Mouse (Mus musculus) midbrain, postnatal 0 days (tissue): Measurements from ENCODE around the gene Arid5a. TPM values are rescaled to one million over a fixed set of nuclear protein-coding genes. Genes with fewer than 3 reads are reported as not detected.

ENCODE experiments used
- ATAC-seq: fragments of 200-750 bp; cut with Nextera tagmentation; 2 replicates; pipeline ENCODE4 v1.8.0; 2017; ENCODE audit warnings: moderate number of reproducible peaks, mild to moderate bottlenecking, moderate TSS enrichment, moderate library complexity; ENCODE audit not compliant: low FRiP score
- DNase-seq: peaks from one replicate; pipeline ENCODE4 v3.0.0-alpha.2; 2015; ENCODE audit warnings: low spot score
- H3K27ac ChIP-seq: fragments of 300-500 bp; sonication (generic); 2 replicates; pipeline ENCODE4 v1.5.1; 2014; ENCODE audit warnings: low read depth, mild to moderate bottlenecking, low read length, mixed read lengths
- H3K27me3 ChIP-seq: fragments of 300-500 bp; sonication (generic); 2 replicates; pipeline ENCODE4 v1.6.1; 2014; ENCODE audit warnings: low read length, control low read depth, mixed read lengths; ENCODE audit not compliant: insufficient read depth
- H3K36me3 ChIP-seq: fragments of 300-500 bp; sonication (generic); 2 replicates; pipeline ENCODE4 v1.6.1; 2014; ENCODE audit warnings: low read length, control low read depth, mixed read lengths; ENCODE audit not compliant: insufficient read depth
- H3K4me1 ChIP-seq: fragments of 300-500 bp; sonication (generic); 2 replicates; pipeline ENCODE4 v1.6.1; 2014; ENCODE audit warnings: mild to moderate bottlenecking, control low read depth, antibody characterized with exemption, low read length, mixed read lengths; ENCODE audit not compliant: insufficient read depth
- H3K4me2 ChIP-seq: fragments of 300-500 bp; sonication (generic); 2 replicates; pipeline ENCODE4 v1.6.1; 2014; ENCODE audit warnings: low read depth, mild to moderate bottlenecking, low read length, mixed read lengths; ENCODE audit not compliant: poor library complexity, severe bottlenecking
- H3K4me3 ChIP-seq: fragments of 300-500 bp; sonication (generic); 2 replicates; pipeline ENCODE4 v1.5.1; 2014; ENCODE audit warnings: low read depth, mild to moderate bottlenecking, low read length, moderate library complexity
- H3K9ac ChIP-seq: fragments of 300-500 bp; sonication (generic); replicated peaks from 2 replicates; pipeline ENCODE4 v1.6.1; 2014; ENCODE audit warnings: mild to moderate bottlenecking, low read length, moderate library complexity, mixed read lengths; ENCODE audit not compliant: poor library complexity, severe bottlenecking
- H3K9me3 ChIP-seq: fragments of 300-500 bp; sonication (generic); 2 replicates; pipeline ENCODE4 v1.6.1; 2016; ENCODE audit warnings: low read length, control low read depth
- CTCF ChIP-seq: IDR thresholded peaks from 2 replicates; pipeline ENCODE4 v1.5.1; 2016; ENCODE audit warnings: antibody characterized with exemption, mild to moderate bottlenecking
- WGBS: fragments of 180-500 bp; shearing (Covaris S2); extraction: QIAGEN DNeasy Blood & Tissue Kit; methylation state at CpG from one replicate; pipeline ENCODE4 v1.1.7; 2014; 5-methylcytosine and 5-hydroxymethylcytosine counted together
- polyA plus RNA-seq: library from polyadenylated mRNA; unstranded; fragments of >200 nt; fragmentation: Nextera tagmentation; extraction: Ambion mirVana; gene quantifications from 2 replicates; pipeline ENCODE4 v1.2.1, GENCODE M21; 2015
- total RNA-seq: library from RNA; depleted of rRNA; stranded (reverse); fragments of >200 nt; gene quantifications from 2 replicates; pipeline ENCODE4 v1.2.3, GENCODE M21; 2014; rRNA removed

Arid5a gene
- 3.9 and 5.4 TPM in 2 replicates for total RNA-seq
- 3.1 and 3.4 TPM in 2 replicates for polyA plus RNA-seq

DNA sequence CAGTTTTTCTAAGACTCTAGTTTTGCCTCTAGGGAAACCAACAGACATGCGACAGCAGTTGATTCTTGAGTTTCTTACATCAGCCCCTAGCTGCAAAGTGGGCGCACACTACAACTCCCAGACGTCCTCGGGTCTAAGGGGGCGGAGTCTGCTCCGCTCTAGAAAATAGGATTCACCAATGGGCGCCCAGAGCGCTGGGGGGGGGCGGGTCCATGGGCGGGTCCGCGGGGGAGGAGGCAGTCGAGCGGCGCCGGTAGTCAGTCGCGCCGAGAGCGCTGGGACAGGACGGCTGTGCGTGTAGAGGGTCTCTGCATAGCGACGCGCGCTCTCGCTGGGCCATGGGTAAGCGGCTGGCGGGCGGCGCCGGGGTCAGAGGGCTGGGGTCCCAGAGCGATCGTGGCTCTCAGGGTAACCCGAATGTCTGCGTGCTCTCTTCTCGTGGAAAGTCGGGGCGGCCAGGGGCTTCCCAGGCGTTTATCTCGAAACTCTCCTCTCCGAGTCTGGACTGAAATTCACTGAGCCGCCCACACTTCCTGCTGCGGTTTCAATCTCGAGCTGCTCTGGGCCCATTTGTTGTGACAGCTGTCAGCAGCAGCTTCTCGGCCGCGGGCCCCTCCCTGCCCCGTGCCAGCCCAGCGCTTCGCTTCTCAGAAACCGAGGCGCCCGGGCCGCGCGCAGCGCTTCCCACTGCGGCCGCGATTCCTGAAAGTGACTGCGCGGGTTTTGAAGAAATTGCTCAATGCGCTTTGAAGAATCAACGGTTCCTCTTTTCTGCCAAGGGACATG is at the start of gene Arid5a:
Gene Arid5a, plus strand, starts transcription at position 239 of the 786 bp plus-strand sequence.
- peak; percentile 92 for ATAC-seq
- peak; percentile 96 for DNase-seq
- no peaks in the 10 kb centered on the region for H3K36me3 ChIP-seq
- peak within 1 kb of the TSS; percentile 51 for H3K4me3 ChIP-seq
- 0 out of 2 replicates have a peak, but pooled peaks cover 4% of the 10 kb centered on the region for H3K27me3 ChIP-seq
- no peaks in the 10 kb centered on the region; the same call in 1 of the 2 replicates for H3K4me1 ChIP-seq
- H3K27ac ChIP-seq: peak within 1 kb of the TSS; percentile 43; the same call in 1 of the 2 replicates
- H3K9ac ChIP-seq: peak within 1 kb of the TSS; percentile 57
- H3K9me3 ChIP-seq: no peaks in the 10 kb centered on the region
- peak within 1 kb of the TSS; percentile 87 for H3K4me2 ChIP-seq
- under 1% methylated on average over 57 of the region's 65 CpGs for WGBS
- TF ChIP-seq CTCF: peak; percentile 51

DNA sequence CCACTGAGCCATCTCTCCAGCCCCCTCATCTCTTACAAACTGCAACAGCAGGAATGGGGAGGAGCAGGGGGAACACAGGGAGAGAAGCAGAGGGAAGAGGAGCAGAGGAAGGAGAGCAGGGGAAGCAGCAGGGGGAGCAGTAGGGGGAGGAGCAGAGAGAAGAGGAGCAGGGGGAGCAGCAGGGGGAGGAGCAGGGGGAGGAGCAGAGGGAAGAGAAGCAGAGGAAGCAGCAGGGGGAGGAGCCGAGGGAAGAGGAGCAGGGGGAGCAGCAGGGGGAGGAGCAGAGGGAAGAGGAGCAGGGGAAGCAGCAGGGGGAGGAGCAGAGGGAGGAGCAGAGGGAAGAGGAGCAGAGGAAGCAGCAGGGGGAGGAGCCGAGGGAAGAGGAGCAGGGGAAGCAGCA is 48.9 kb upstream of the Arid5a start:
- Histone ChIP-seq H3K9ac (no peak overlapping the region), H3K27me3 (0 out of 2 replicates have a peak, but pooled peaks cover under 1% of the 10 kb centered on the region), H3K4me2 (no peak overlapping the region), H3K27ac (no peak overlapping the region), H3K9me3 (no peaks in the 10 kb centered on the region), H3K36me3 (no peaks in the 10 kb centered on the region), H3K4me3 (no peak overlapping the region), H3K4me1 (0 out of 2 replicates have a peak, but pooled peaks cover 2% of the 10 kb centered on the region)
- 67% methylated on average over 1 of the region's 2 CpGs for WGBS
- TF ChIP-seq CTCF: no peak
- no peak for DNase-seq
- no peak for ATAC-seq

DNA sequence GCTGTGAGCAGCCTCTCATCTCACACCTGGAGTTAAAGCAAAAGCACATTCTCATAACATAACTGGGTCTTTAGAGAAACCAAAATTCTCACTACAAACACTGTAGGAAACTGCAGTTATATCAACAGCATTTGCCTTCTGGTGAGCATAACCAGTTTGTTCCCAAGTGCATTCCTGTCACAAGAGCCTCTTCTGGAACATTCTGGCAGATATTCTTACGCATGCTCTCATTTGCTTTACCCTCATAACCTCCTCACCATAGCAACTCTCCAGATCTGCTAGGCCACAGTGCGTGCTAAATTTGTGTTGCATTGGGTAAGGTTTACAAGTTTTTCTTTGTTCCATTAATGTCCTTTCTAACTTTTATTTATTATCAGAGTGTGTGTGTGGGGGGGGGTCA is 48.3 kb upstream of the Arid5a start:
- no peaks in the 10 kb centered on the region for H3K36me3 ChIP-seq
- WGBS: 92% methylated on average over 2 of the region's 2 CpGs
- TF ChIP-seq CTCF: no peak
- H3K4me3 ChIP-seq: no peak overlapping the region
- no peak overlapping the region for H3K4me2 ChIP-seq
- H3K9ac ChIP-seq: no peak overlapping the region
- H3K27ac ChIP-seq: no peak overlapping the region
- DNase-seq (no peak), ATAC-seq (no peak)
- 0 out of 2 replicates have a peak, but pooled peaks cover 2% of the 10 kb centered on the region for H3K4me1 ChIP-seq
- H3K9me3 ChIP-seq: no peaks in the 10 kb centered on the region
- H3K27me3 ChIP-seq: no peaks in the 10 kb centered on the region

DNA sequence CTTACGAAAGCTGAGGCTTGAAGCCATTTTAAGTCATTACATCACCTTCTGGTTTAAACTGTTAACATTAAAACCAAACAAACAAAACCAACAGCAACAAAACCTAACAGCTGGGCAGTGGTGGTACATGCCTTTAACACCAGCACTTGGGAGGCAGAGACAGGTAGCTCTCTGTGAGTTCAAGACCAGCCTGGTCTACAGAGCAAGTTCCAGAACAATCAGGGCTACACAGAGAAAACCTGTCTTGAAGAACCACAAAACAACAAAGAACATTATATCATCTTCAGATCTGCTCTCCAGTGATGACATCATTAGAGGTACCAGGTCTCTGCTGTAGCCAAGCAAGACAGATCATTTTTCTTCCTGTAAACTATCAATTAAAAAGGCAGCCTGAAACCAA is 47.1 kb upstream of the Arid5a start:
- H3K36me3 ChIP-seq: no peaks in the 10 kb centered on the region
- H3K4me3 ChIP-seq: no peak overlapping the region
- H3K27me3 ChIP-seq: no peaks in the 10 kb centered on the region
- H3K4me2 ChIP-seq: no peak overlapping the region
- no peak for ATAC-seq
- no peak for TF ChIP-seq CTCF
- 96% methylated on average over 1 of the region's 1 CpGs for WGBS
- no peak overlapping the region for H3K27ac ChIP-seq
- no peak overlapping the region for H3K9ac ChIP-seq
- H3K4me1 ChIP-seq: no peaks in the 10 kb centered on the region
- no peak for DNase-seq
- H3K9me3 ChIP-seq: no peaks in the 10 kb centered on the region

DNA sequence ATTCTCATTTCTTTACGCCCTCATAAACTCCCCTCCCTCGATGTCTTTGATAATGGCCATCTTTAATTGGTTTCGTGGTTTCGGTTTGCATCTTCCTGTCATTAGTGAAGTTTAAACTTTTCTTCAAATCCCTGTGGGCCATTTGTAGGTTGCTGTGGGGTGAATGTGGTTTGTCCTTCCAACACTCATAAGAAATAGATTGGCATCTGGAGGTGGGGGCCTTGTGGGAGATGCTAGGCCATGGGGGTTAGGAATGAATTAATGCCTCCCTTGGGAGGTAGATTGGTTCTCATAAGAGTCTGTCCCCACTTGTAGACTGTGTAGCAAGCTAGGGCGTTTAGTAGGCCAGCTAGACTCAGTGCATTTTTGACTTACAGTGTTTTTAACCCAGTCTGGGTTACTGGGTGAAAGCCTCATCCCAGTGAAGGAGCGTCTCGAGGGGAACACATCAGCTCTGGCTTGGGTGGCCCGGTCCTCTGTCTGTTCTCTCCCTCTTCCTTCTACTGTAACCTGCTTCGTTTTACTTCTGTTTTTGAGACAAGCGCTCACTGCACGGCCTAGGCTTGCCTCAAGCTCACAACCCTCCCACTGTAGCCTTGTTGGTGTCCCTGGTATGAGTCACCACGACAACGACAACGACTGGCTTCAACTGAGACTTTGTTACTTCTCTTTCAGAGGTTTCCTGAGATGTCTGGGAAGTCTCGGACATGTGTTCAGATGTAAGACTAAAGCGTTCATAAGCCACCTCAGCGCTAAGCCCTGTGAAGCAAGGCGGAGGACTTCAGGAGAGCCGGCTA is 45.6 kb upstream of the Arid5a start:
- 82% methylated on average over 19 of the region's 19 CpGs for WGBS
- no peak for TF ChIP-seq CTCF
- Histone ChIP-seq H3K9me3 (no peaks in the 10 kb centered on the region), H3K27me3 (no peaks in the 10 kb centered on the region), H3K4me3 (no peak overlapping the region), H3K36me3 (no peaks in the 10 kb centered on the region), H3K4me2 (no peak overlapping the region), H3K4me1 (no peaks in the 10 kb centered on the region), H3K9ac (no peak overlapping the region), H3K27ac (no peak overlapping the region)
- no peak for DNase-seq
- ATAC-seq: no peak
